ENCODE assay signal across 24 mouse cellular contexts in the genomic region with DNA sequence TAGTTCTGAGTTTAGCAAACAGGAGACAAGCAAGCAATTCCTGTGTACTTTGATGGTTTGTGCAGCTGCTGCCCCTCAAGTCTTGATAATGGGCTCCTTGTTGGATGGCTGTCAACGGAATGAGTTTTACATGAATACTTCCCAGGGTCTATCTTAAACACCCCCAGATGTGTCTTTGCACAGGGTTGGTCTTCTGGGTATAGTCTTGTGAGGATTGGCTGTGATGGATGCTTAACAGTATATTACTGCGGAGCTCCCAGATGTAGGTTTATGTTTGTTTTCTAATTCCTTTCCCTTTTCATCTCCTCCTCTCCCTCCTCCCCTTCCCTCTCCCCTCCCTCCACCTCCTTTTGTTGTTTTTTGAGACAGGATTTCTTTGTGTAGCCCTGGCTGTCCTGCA. TPM values are rescaled to one million over a fixed set of nuclear protein-coding genes. Genes with fewer than 3 reads are reported as not detected.
DNase-seq lines count a peak whose midpoint lies in the region; ATAC-seq lines count a peak whose summit lies in the region.
"Had no signal": no experiment of that assay in that cellular context is flagged by ENCODE, and none has a peak within 500 bp of the region (broad histone marks: within the 10 kb centered on the region; RNA-seq: fewer than 3 reads in every experiment).

No protein-coding gene starts in this region.

- no peak overlapping the region for H3K9ac ChIP-seq in hindbrain, embryonic 13.5 days
- H3K9ac ChIP-seq in hindbrain, embryonic 16.5 days (ENCODE audit: low read depth, low read length), result no peak overlapping the region
- H3K9ac ChIP-seq: embryonic facial prominence, embryonic 15.5 days; forebrain, postnatal 0 days; hindbrain, embryonic 12.5 days had no signal

- H3K36me3 ChIP-seq in hindbrain, embryonic 13.5 days, result no peaks in the 10 kb centered on the region
- no peaks in the 10 kb centered on the region for H3K36me3 ChIP-seq in hindbrain, embryonic 16.5 days (ENCODE audit: control insufficient read depth, insufficient read depth, low read length)
- H3K36me3 ChIP-seq: heart, embryonic 10.5 days; hindbrain, embryonic 12.5 days had no signal

- intact Hi-C loops in left cerebral cortex, postnatal 36 days (cut with DNase I), result no loop called here

- DNase-seq in embryo, embryonic 10.5 days (ENCODE audit: low spot score), result peak; percentile 29
- peak; percentile 15 for DNase-seq in embryo, embryonic 9.5 days (ENCODE audit: extremely low spot score)
- peak; percentile 48 for DNase-seq in mesoderm, embryonic 11.5 days (ENCODE audit: low read depth, low spot score)
- no peak for DNase-seq in right cerebral cortex, postnatal 25 days
- no peak for DNase-seq in left cerebral cortex, postnatal 36 days (ENCODE audit: low spot score in 2 of 2)
- DNase-seq in ovary, adult 18-20 months (ENCODE audit: low spot score), result no peak
- DNase-seq: adrenal gland, adult 2 months; adrenal gland, postnatal 14 days; cerebellum, adult 11 months; cerebellum, adult 2 months; cerebellum, adult 9-11 months; cerebellum, postnatal 25 days; forebrain, postnatal 0 days; gastrocnemius, postnatal 25 days; heart, adult 2 months had no signal

- H3K4me1 ChIP-seq in hindbrain, embryonic 13.5 days (replicated peaks), result no peaks in the 10 kb centered on the region
- no peaks in the 10 kb centered on the region for H3K4me1 ChIP-seq in hindbrain, embryonic 16.5 days (ENCODE audit: control insufficient read depth, insufficient read depth, low read depth, low read length)
- H3K4me1 ChIP-seq: embryonic facial prominence, embryonic 15.5 days; heart, embryonic 10.5 days; hindbrain, embryonic 12.5 days had no signal

- 0 out of 2 replicates have a peak, but pooled peaks have one; percentile 39 for ATAC-seq in hindbrain, embryonic 13.5 days (ENCODE audit: low FRiP score)
- no peak for ATAC-seq in hindbrain, embryonic 16.5 days
- ATAC-seq: CD4-positive, CD25-positive, alpha-beta regulatory T cell, adult 4 months; forebrain, embryonic 14.5 days; forebrain, postnatal 0 days; hindbrain, postnatal 0 days; inflammation-experienced regulatory T-cells, adult 6 months had no signal

- no peaks in the 10 kb centered on the region for H3K27me3 ChIP-seq in hindbrain, embryonic 13.5 days
- no peaks in the 10 kb centered on the region for H3K27me3 ChIP-seq in hindbrain, embryonic 16.5 days (replicated peaks; ENCODE audit: control insufficient read depth, insufficient read depth, low read length)
- H3K27me3 ChIP-seq: embryonic facial prominence, embryonic 15.5 days; hindbrain, embryonic 12.5 days had no signal

- no peak overlapping the region for H3K4me2 ChIP-seq in hindbrain, embryonic 13.5 days
- H3K4me2 ChIP-seq in hindbrain, embryonic 16.5 days (ENCODE audit: low read length), result no peak overlapping the region
- H3K4me2 ChIP-seq: embryonic facial prominence, embryonic 15.5 days; hindbrain, embryonic 12.5 days had no signal

- H3K27ac ChIP-seq in hindbrain, embryonic 13.5 days, result no peak overlapping the region
- no peak overlapping the region for H3K27ac ChIP-seq in hindbrain, embryonic 16.5 days (ENCODE audit: low read depth, low read length)
- H3K27ac ChIP-seq: embryonic facial prominence, embryonic 15.5 days; heart, adult 2 months; heart, embryonic 10.5 days; hindbrain, embryonic 12.5 days; hindbrain, postnatal 0 days had no signal

- H3K9me3 ChIP-seq in hindbrain, embryonic 13.5 days, result no peaks in the 10 kb centered on the region
- H3K9me3 ChIP-seq in hindbrain, embryonic 16.5 days (ENCODE audit: control insufficient read depth, low read length), result no peaks in the 10 kb centered on the region
- H3K9me3 ChIP-seq: embryonic facial prominence, embryonic 15.5 days; heart, embryonic 10.5 days; hindbrain, embryonic 12.5 days had no signal

- 57% methylated on average over 2 of the region's 2 CpGs for WGBS in hindbrain, embryonic 13.5 days
- 52% methylated on average over 2 of the region's 2 CpGs for WGBS in hindbrain, embryonic 16.5 days

- H3K4me3 ChIP-seq in hindbrain, embryonic 13.5 days, result no peak overlapping the region
- no peak overlapping the region for H3K4me3 ChIP-seq in hindbrain, embryonic 16.5 days (ENCODE audit: low read length)
- H3K4me3 ChIP-seq: embryonic facial prominence, embryonic 15.5 days; heart, adult 2 months; heart, embryonic 10.5 days; hindbrain, embryonic 12.5 days had no signal

RNA-seq across cellular contexts. Expression of gene Tango6, which starts 10.1 kb away (rescaled TPM):
- polyA plus RNA-seq in hindbrain, embryonic 13.5 days (2015; fragmentation: Nextera tagmentation; extraction: Ambion mirVana), result 6.6 and 7.2 TPM in 2 replicates
- polyA plus RNA-seq in hindbrain, embryonic 16.5 days (2015; fragmentation: Nextera tagmentation; extraction: Ambion mirVana), result 5.5 and 5.9 TPM in 2 replicates
- total RNA-seq in left cerebral cortex, postnatal 36 days (2021), result 1 to 10 TPM; 6.0 to 6.1 TPM

Comparison
In these comparisons a context has a peak if more than half of its experiments do, and no peak if none do; other contexts are left out.
1. DNase-seq: peak in embryo, embryonic 10.5 days (single experiment), embryo, embryonic 9.5 days (single experiment) and mesoderm, embryonic 11.5 days (single experiment); none in right cerebral cortex, postnatal 25 days (single experiment), left cerebral cortex, postnatal 36 days (0 of 2) and ovary, adult 18-20 months (single experiment).